Mouse (Mus musculus): ENCODE measurements around the gene Hook2. TPM values are rescaled to one million over a fixed set of nuclear protein-coding genes. Genes with fewer than 3 reads are reported as not detected.
A peak's percentile ranks its signal among the peaks of the same experiment; 100 is the strongest.

Hook2 gene
- polyA plus RNA-seq, 1 experiment from 2014 or later, result 24.2 TPM

DNA sequence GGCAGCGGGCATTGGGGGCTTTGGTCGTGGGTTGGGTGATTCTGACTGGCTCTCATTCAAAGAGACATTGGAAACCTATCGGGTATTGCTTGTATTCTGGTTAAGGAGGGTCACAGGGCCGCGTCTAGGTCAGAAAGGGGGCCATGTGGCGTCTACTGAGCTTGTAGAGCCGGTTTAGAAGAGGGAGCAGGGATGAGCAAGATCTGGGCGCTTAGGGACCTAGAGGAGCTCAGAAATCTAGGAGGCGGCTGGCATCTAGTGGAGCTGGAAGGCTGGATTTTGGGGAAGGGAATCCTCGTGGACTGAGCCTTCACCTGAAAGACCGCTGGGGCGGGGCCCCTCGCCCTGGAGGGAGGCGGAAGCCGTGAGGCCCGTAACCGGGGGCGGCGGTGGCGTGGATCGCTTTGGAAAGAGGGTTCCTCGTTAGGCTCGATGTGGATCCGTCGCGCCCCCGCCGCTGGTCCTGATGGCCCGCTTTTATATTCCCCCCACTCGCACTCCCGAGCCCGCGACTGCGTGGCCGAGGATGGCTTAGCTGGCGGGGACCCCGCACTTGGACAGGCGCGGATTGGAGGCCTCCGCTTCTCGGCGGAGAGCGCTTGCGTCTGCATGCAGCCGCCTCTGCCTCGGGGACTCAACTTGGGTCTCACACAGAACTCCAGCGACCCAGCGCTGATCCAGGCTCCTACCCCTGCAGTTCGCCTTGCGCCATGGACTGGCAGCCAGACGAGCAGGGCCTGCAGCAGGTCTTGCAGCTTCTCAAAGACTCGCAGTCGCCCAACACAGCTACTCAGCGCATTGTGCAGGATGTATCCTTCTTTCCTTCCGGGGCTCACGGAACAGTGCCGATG is 47.5 kb downstream of the Hook2 start:
- peaks cover 17% of the 10 kb centered on the region for H3K36me3 ChIP-seq (ENCODE audit: control insufficient read depth, insufficient read depth, low read length)
- peak overlapping the region; percentile 83 for H3K4me3 ChIP-seq (ENCODE audit: low read length)
- peaks cover 15% of the 10 kb centered on the region for H3K4me1 ChIP-seq (replicated peaks; ENCODE audit: control insufficient read depth, insufficient read depth, low read length)
- H3K27ac ChIP-seq (ENCODE audit: low read length), result peak overlapping the region; percentile 100
- H3K9ac ChIP-seq (ENCODE audit: low read length), result peak overlapping the region; percentile 94
- peak overlapping the region; percentile 81 for H3K4me2 ChIP-seq (ENCODE audit: low read depth, low read length)
- no peaks in the 10 kb centered on the region for H3K27me3 ChIP-seq (ENCODE audit: control insufficient read depth, insufficient read depth, low read depth, low read length)
- peak; percentile 3; the same call in 1 of the 2 replicates for ATAC-seq (ENCODE audit: low read depth)
- H3K9me3 ChIP-seq (ENCODE audit: control insufficient read depth, low read length), result no peaks in the 10 kb centered on the region
- under 1% methylated on average over 52 of the region's 57 CpGs for WGBS

DNA sequence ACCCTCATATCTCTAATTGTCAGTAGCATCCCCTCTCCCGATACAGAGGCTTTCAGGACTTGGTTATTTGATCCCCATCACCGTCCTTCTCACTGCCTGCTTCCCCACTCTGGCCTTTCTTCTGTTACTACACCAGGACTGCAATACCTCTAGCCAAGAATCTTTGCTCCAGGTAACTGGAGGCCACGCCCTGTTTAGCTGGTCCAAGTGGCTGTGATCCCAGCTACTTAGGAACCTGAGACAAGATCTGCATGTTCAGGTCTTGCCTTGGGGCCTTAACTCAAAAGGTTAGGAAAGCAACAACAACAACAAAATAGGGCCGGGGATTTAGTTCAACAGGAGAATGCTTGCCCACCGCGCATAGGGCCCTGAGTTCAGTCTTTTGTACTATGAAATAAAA is 53.2 kb downstream of the Hook2 start:
- Histone ChIP-seq H3K9ac (ENCODE audit: low read length) (no peak overlapping the region), H3K36me3 (ENCODE audit: control insufficient read depth, insufficient read depth, low read length) (peaks cover 64% of the 10 kb centered on the region), H3K4me2 (ENCODE audit: low read depth, low read length) (no peak overlapping the region), H3K4me3 (ENCODE audit: low read length) (no peak overlapping the region), H3K27ac (ENCODE audit: low read length) (no peak overlapping the region), H3K27me3 (ENCODE audit: control insufficient read depth, insufficient read depth, low read depth, low read length) (no peaks in the 10 kb centered on the region), H3K4me1 (replicated peaks; ENCODE audit: control insufficient read depth, insufficient read depth, low read length) (peaks cover 3% of the 10 kb centered on the region), H3K9me3 (ENCODE audit: control insufficient read depth, low read length) (no peaks in the 10 kb centered on the region)
- 91% methylated on average over 6 of the region's 6 CpGs for WGBS
- no peak for ATAC-seq (ENCODE audit: low read depth)

Other genes with a start within 250 kb of the Hook2 start
- gene Nfix, start 190.3 kb upstream of the Hook2 start, polyA plus RNA-seq (2015; fragmentation: Nextera tagmentation; extraction: Ambion mirVana), result 43.9 and 44.6 TPM in 2 replicates
- 6.3 and 6.5 TPM in 2 replicates for gene Dand5, start 167.8 kb upstream of the Hook2 start, polyA plus RNA-seq (2015; fragmentation: Nextera tagmentation; extraction: Ambion mirVana)
- gene Gadd45gip1, start 159.1 kb upstream of the Hook2 start, polyA plus RNA-seq (2015; fragmentation: Nextera tagmentation; extraction: Ambion mirVana), result 38.6 and 43.0 TPM in 2 replicates
- gene Rad23a, start 149.9 kb upstream of the Hook2 start, polyA plus RNA-seq (2015; fragmentation: Nextera tagmentation; extraction: Ambion mirVana), result 110 and 120 TPM in 2 replicates
- gene Calr, start 143.7 kb upstream of the Hook2 start, polyA plus RNA-seq (2015; fragmentation: Nextera tagmentation; extraction: Ambion mirVana), result 980 and 996 TPM in 2 replicates
- gene Farsa, start 133.6 kb upstream of the Hook2 start, polyA plus RNA-seq (2015; fragmentation: Nextera tagmentation; extraction: Ambion mirVana), result 90.1 and 93.3 TPM in 2 replicates
- 58.7 and 59.6 TPM in 2 replicates for gene Syce2, start 118.5 kb upstream of the Hook2 start, polyA plus RNA-seq (2015; fragmentation: Nextera tagmentation; extraction: Ambion mirVana)
- gene Gcdh, start 96.7 kb upstream of the Hook2 start, polyA plus RNA-seq (2015; fragmentation: Nextera tagmentation; extraction: Ambion mirVana), result 36.7 and 37.3 TPM in 2 replicates
- gene Klf1, start 88.7 kb upstream of the Hook2 start, polyA plus RNA-seq (2015; fragmentation: Nextera tagmentation; extraction: Ambion mirVana), result 1.5 and 4.9 TPM in 2 replicates
- gene Dnase2a, start 82.0 kb upstream of the Hook2 start, polyA plus RNA-seq (2015; fragmentation: Nextera tagmentation; extraction: Ambion mirVana), result 19.9 and 21.1 TPM in 2 replicates
- 0.64 and 0.72 TPM in 2 replicates for gene Mast1, start 53.2 kb upstream of the Hook2 start, polyA plus RNA-seq (2015; fragmentation: Nextera tagmentation; extraction: Ambion mirVana)
- gene Rtbdn, start 43.6 kb upstream of the Hook2 start, polyA plus RNA-seq (2015; fragmentation: Nextera tagmentation; extraction: Ambion mirVana), result 0.23 and 0.29 TPM in 2 replicates
- not detected in 2 replicates for gene Gm49661, start 21.2 kb upstream of the Hook2 start, polyA plus RNA-seq (2015; fragmentation: Nextera tagmentation; extraction: Ambion mirVana)
- 644 and 691 TPM in 2 replicates for gene Prdx2, start 21.0 kb upstream of the Hook2 start, polyA plus RNA-seq (2015; fragmentation: Nextera tagmentation; extraction: Ambion mirVana)
- 114 and 119 TPM in 2 replicates for gene Rnaseh2a, start 20.8 kb upstream of the Hook2 start, polyA plus RNA-seq (2015; fragmentation: Nextera tagmentation; extraction: Ambion mirVana)
- gene Junb, start 11.9 kb upstream of the Hook2 start, polyA plus RNA-seq (2015; fragmentation: Nextera tagmentation; extraction: Ambion mirVana), result 13.7 and 15.5 TPM in 2 replicates
- gene Best2, start 23.9 kb downstream of the Hook2 start, polyA plus RNA-seq (2015; fragmentation: Nextera tagmentation; extraction: Ambion mirVana), result not detected in 2 replicates
- 121 and 122 TPM in 2 replicates for gene Asna1, start 34.7 kb downstream of the Hook2 start, polyA plus RNA-seq (2015; fragmentation: Nextera tagmentation; extraction: Ambion mirVana)
- 92.1 and 101 TPM in 2 replicates for gene Trir, start 36.2 kb downstream of the Hook2 start, polyA plus RNA-seq (2015; fragmentation: Nextera tagmentation; extraction: Ambion mirVana)
- gene Tnpo2, start 46.3 kb downstream of the Hook2 start, polyA plus RNA-seq (2015; fragmentation: Nextera tagmentation; extraction: Ambion mirVana), result 27.7 and 29.5 TPM in 2 replicates
- 28.2 and 29.9 TPM in 2 replicates for gene Fbxw9, start 69.5 kb downstream of the Hook2 start, polyA plus RNA-seq (2015; fragmentation: Nextera tagmentation; extraction: Ambion mirVana)
- not detected in 2 replicates for gene Gm5741, start 77.4 kb downstream of the Hook2 start, polyA plus RNA-seq (2015; fragmentation: Nextera tagmentation; extraction: Ambion mirVana)
- 51.9 and 53.9 TPM in 2 replicates for gene Dhps, start 81.2 kb downstream of the Hook2 start, polyA plus RNA-seq (2015; fragmentation: Nextera tagmentation; extraction: Ambion mirVana)
- 134 and 137 TPM in 2 replicates for gene Wdr83os, start 90.1 kb downstream of the Hook2 start, polyA plus RNA-seq (2015; fragmentation: Nextera tagmentation; extraction: Ambion mirVana)
- gene Wdr83, start 90.7 kb downstream of the Hook2 start, polyA plus RNA-seq (2015; fragmentation: Nextera tagmentation; extraction: Ambion mirVana), result 45.4 and 45.8 TPM in 2 replicates
- 44.6 and 48.7 TPM in 2 replicates for gene Man2b1, start 92.7 kb downstream of the Hook2 start, polyA plus RNA-seq (2015; fragmentation: Nextera tagmentation; extraction: Ambion mirVana)
- gene Zfp791, start 132.5 kb downstream of the Hook2 start, polyA plus RNA-seq (2015; fragmentation: Nextera tagmentation; extraction: Ambion mirVana), result 3.4 and 3.7 TPM in 2 replicates
- gene Cks1brt, start 161.3 kb downstream of the Hook2 start, polyA plus RNA-seq (2015; fragmentation: Nextera tagmentation; extraction: Ambion mirVana), result not detected in 2 replicates
- gene Olfr371, start 235.4 kb downstream of the Hook2 start, polyA plus RNA-seq (2015; fragmentation: Nextera tagmentation; extraction: Ambion mirVana), result not detected in 2 replicates

All from lung, embryonic 16.5 days (tissue).